Mouse (Mus musculus) G1E (cell line): ENCODE results near the gene St3gal4.

Experiments used
- CTCF ChIP-seq: IDR thresholded peaks from 2 replicates; pipeline ENCODE4 v1.5.1; 2012; ENCODE audit warnings: low read depth, low read length, inconsistent platforms, mixed read lengths
- GATA1 ChIP-seq: IDR thresholded peaks from 2 replicates; pipeline ENCODE4 v1.6.1; 2012; ENCODE audit warnings: borderline replicate concordance, low read length, inconsistent platforms, mixed read lengths
- GATA2 ChIP-seq: IDR thresholded peaks from 2 replicates; pipeline ENCODE4 v1.6.1; 2012; ENCODE audit warnings: low read depth, low read length, inconsistent platforms, borderline replicate concordance

- TF ChIP-seq GATA1 (no peak), CTCF (no peak), GATA2 (no peak)
Observed at GRCm38 (mm10) chr9:35116391-35117381, 2.4 kb downstream of the St3gal4 start.
